Mouse (Mus musculus) liver, adult (tissue): ENCODE measurements around the gene Lhfpl1.

Source experiments
- GATA4 ChIP-seq: IDR thresholded peaks from 2 replicates; pipeline ENCODE4 v1.6.1; 2014; ENCODE audit warnings: mild to moderate bottlenecking, low read length; ENCODE audit not compliant: insufficient replicate concordance

Lhfpl1 gene

GRCm38 (mm10) chrX:145348377-145349203 is at the start of gene Lhfpl1:
Gene Lhfpl1, minus strand, starts transcription at chrX:145349089.
- no peak for TF ChIP-seq GATA4

GRCm38 (mm10) chrX:145371839-145372238 is 22.9 kb upstream of the Lhfpl1 start:
- no peak for TF ChIP-seq GATA4

- TF ChIP-seq GATA4: no peak
Measured at GRCm38 (mm10) chrX:145362527-145362926, 13.6 kb upstream of the Lhfpl1 start.

- no peak for TF ChIP-seq GATA4
Measured at GRCm38 (mm10) chrX:145342402-145342801, 6.5 kb downstream of the Lhfpl1 start.

GRCm38 (mm10) chrX:145336141-145336540 is 12.7 kb downstream of the Lhfpl1 start:
- TF ChIP-seq GATA4: no peak

GRCm38 (mm10) chrX:145308555-145308954 is 40.3 kb downstream of the Lhfpl1 start:
- TF ChIP-seq GATA4: no peak

GRCm38 (mm10) chrX:145307174-145307573 is 41.7 kb downstream of the Lhfpl1 start:
- TF ChIP-seq GATA4: no peak

- no peak for TF ChIP-seq GATA4
Measured at GRCm38 (mm10) chrX:145272209-145272608, 76.7 kb downstream of the Lhfpl1 start.

GRCm38 (mm10) chrX:145271768-145272167 is 77.1 kb downstream of the Lhfpl1 start:
- TF ChIP-seq GATA4: no peak

- no peak for TF ChIP-seq GATA4
Measured at GRCm38 (mm10) chrX:145261803-145262202, 87.1 kb downstream of the Lhfpl1 start.
